Mouse (Mus musculus): ENCODE measurements at regions not wholly inside any gene's neighbourhood (a gene's known extent, or its start where the extent isn't known, plus 50 kb on each side); places are given as distances from the start of the nearest gene placed in this dataset.

- Histone ChIP-seq H3K4me1 (ENCODE audit: control insufficient read depth, insufficient read depth, low read length) (no peaks in the 10 kb centered on the region), H3K4me3 (ENCODE audit: insufficient read depth, low read length) (no peak overlapping the region), H3K27ac (ENCODE audit: insufficient read depth, low read length) (no peak overlapping the region)
- TF ChIP-seq CTCF (IDR thresholded peaks at IDR 0.05; ENCODE audit: extremely low read depth, insufficient read depth, low read length) (no peak), POLR2A (IDR thresholded peaks at IDR 0.05; ENCODE audit: extremely low read depth, insufficient read depth, low read length) (no peak)
Measured at GRCm38 (mm10) chr10:92146263-92146662, 576.0 kb downstream of the Nedd1 start.

- no peak for TF ChIP-seq POLR2A (IDR thresholded peaks at IDR 0.05; ENCODE audit: extremely low read depth, insufficient read depth, low read length)
- no peak for TF ChIP-seq CTCF (IDR thresholded peaks at IDR 0.05; ENCODE audit: extremely low read depth, insufficient read depth, low read length)
- no peak overlapping the region for H3K4me3 ChIP-seq (ENCODE audit: insufficient read depth, low read length)
- H3K4me1 ChIP-seq (ENCODE audit: control insufficient read depth, insufficient read depth, low read length), result no peaks in the 10 kb centered on the region
- H3K27ac ChIP-seq (ENCODE audit: insufficient read depth, low read length), result no peak overlapping the region
Measured at GRCm38 (mm10) chr10:92135521-92135920, 586.7 kb downstream of the Nedd1 start.

GRCm38 (mm10) chr10:92112790-92113189 lies 609.4 kb downstream of the Nedd1 start:
- TF ChIP-seq POLR2A (IDR thresholded peaks at IDR 0.05; ENCODE audit: extremely low read depth, insufficient read depth, low read length) (no peak), CTCF (IDR thresholded peaks at IDR 0.05; ENCODE audit: extremely low read depth, insufficient read depth, low read length) (no peak)
- Histone ChIP-seq H3K27ac (ENCODE audit: insufficient read depth, low read length) (no peak overlapping the region), H3K4me3 (ENCODE audit: insufficient read depth, low read length) (no peak overlapping the region), H3K4me1 (ENCODE audit: control insufficient read depth, insufficient read depth, low read length) (no peaks in the 10 kb centered on the region)

GRCm38 (mm10) chr10:92106331-92106730 lies 615.9 kb downstream of the Nedd1 start:
- no peaks in the 10 kb centered on the region for H3K4me1 ChIP-seq (ENCODE audit: control insufficient read depth, insufficient read depth, low read length)
- no peak overlapping the region for H3K27ac ChIP-seq (ENCODE audit: insufficient read depth, low read length)
- no peak overlapping the region for H3K4me3 ChIP-seq (ENCODE audit: insufficient read depth, low read length)
- TF ChIP-seq POLR2A (IDR thresholded peaks at IDR 0.05; ENCODE audit: extremely low read depth, insufficient read depth, low read length), result no peak
- no peak for TF ChIP-seq CTCF (IDR thresholded peaks at IDR 0.05; ENCODE audit: extremely low read depth, insufficient read depth, low read length)

- Histone ChIP-seq H3K4me1 (ENCODE audit: control insufficient read depth, insufficient read depth, low read length) (no peaks in the 10 kb centered on the region), H3K4me3 (ENCODE audit: insufficient read depth, low read length) (no peak overlapping the region), H3K27ac (ENCODE audit: insufficient read depth, low read length) (no peak overlapping the region)
- TF ChIP-seq POLR2A (IDR thresholded peaks at IDR 0.05; ENCODE audit: extremely low read depth, insufficient read depth, low read length) (no peak), CTCF (IDR thresholded peaks at IDR 0.05; ENCODE audit: extremely low read depth, insufficient read depth, low read length) (no peak)
Measured at GRCm38 (mm10) chr10:92103887-92104286, 618.3 kb downstream of the Nedd1 start.

- Histone ChIP-seq H3K27ac (ENCODE audit: insufficient read depth, low read length) (no peak overlapping the region), H3K4me1 (ENCODE audit: control insufficient read depth, insufficient read depth, low read length) (no peaks in the 10 kb centered on the region), H3K4me3 (ENCODE audit: insufficient read depth, low read length) (no peak overlapping the region)
- TF ChIP-seq POLR2A (IDR thresholded peaks at IDR 0.05; ENCODE audit: extremely low read depth, insufficient read depth, low read length) (no peak), CTCF (IDR thresholded peaks at IDR 0.05; ENCODE audit: extremely low read depth, insufficient read depth, low read length) (no peak)
Measured at GRCm38 (mm10) chr10:92102755-92103154, 619.5 kb downstream of the Nedd1 start.

- Histone ChIP-seq H3K4me3 (ENCODE audit: insufficient read depth, low read length) (no peak overlapping the region), H3K4me1 (ENCODE audit: control insufficient read depth, insufficient read depth, low read length) (no peaks in the 10 kb centered on the region), H3K27ac (ENCODE audit: insufficient read depth, low read length) (no peak overlapping the region)
- TF ChIP-seq POLR2A (IDR thresholded peaks at IDR 0.05; ENCODE audit: extremely low read depth, insufficient read depth, low read length) (no peak), CTCF (IDR thresholded peaks at IDR 0.05; ENCODE audit: extremely low read depth, insufficient read depth, low read length) (no peak)
Measured at GRCm38 (mm10) chr10:92097562-92097961, 624.7 kb downstream of the Nedd1 start.

GRCm38 (mm10) chr10:92097081-92097480 lies 625.1 kb downstream of the Nedd1 start:
- no peaks in the 10 kb centered on the region for H3K4me1 ChIP-seq (ENCODE audit: control insufficient read depth, insufficient read depth, low read length)
- H3K4me3 ChIP-seq (ENCODE audit: insufficient read depth, low read length), result no peak overlapping the region
- TF ChIP-seq CTCF (IDR thresholded peaks at IDR 0.05; ENCODE audit: extremely low read depth, insufficient read depth, low read length) (no peak), POLR2A (IDR thresholded peaks at IDR 0.05; ENCODE audit: extremely low read depth, insufficient read depth, low read length) (no peak)
- no peak overlapping the region for H3K27ac ChIP-seq (ENCODE audit: insufficient read depth, low read length)

GRCm38 (mm10) chr10:92091480-92092395 lies 630.5 kb downstream of the Nedd1 start:
- TF ChIP-seq CTCF (IDR thresholded peaks at IDR 0.05; ENCODE audit: extremely low read depth, insufficient read depth, low read length), result no peak
- TF ChIP-seq POLR2A (IDR thresholded peaks at IDR 0.05; ENCODE audit: extremely low read depth, insufficient read depth, low read length), result no peak
- no peak overlapping the region for H3K27ac ChIP-seq (ENCODE audit: insufficient read depth, low read length)
- no peak overlapping the region for H3K4me3 ChIP-seq (ENCODE audit: insufficient read depth, low read length)
- no peaks in the 10 kb centered on the region for H3K4me1 ChIP-seq (ENCODE audit: control insufficient read depth, insufficient read depth, low read length)

GRCm38 (mm10) chr10:92082111-92082510 lies 640.1 kb downstream of the Nedd1 start:
- Histone ChIP-seq H3K4me3 (ENCODE audit: insufficient read depth, low read length) (no peak overlapping the region), H3K4me1 (ENCODE audit: control insufficient read depth, insufficient read depth, low read length) (no peaks in the 10 kb centered on the region), H3K27ac (ENCODE audit: insufficient read depth, low read length) (no peak overlapping the region)
- TF ChIP-seq CTCF (IDR thresholded peaks at IDR 0.05; ENCODE audit: extremely low read depth, insufficient read depth, low read length), result no peak

Data from cortical plate, adult 2 months (tissue).